ENCODE assay signal across 9 mouse cellular contexts in the genomic region with DNA sequence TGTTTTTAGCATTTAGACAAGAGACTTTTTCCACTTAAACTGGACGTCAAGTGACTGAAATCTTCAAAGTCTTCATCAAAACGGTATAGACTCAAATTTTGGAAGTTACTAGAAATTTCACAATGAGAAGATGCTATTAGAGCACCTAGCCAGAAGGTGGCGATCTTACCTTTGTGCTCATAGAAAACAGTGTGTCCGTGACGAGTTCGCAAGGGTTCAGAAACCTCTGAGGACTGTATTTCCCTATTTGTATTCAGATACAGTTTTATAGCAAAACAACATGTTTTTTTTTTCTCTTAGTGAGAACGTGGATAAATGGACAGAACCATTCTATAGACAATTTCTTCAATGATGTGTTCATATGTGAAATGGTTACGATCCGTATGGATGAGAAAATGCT. TPM values are rescaled to one million over a fixed set of nuclear protein-coding genes. Genes with fewer than 3 reads are reported as not detected.
DNase-seq lines count a peak whose midpoint lies in the region; ATAC-seq and TF ChIP-seq lines count a peak whose summit lies in the region.
"Had no signal": no experiment of that assay in that cellular context is flagged by ENCODE, and none has a peak within 500 bp of the region (broad histone marks: within the 10 kb centered on the region; RNA-seq: fewer than 3 reads in every experiment).

No protein-coding gene starts in this region.

- ATAC-seq in heart, embryonic 15.5 days (replicated peaks; ENCODE audit: insufficient number of reproducible peaks, insufficient read depth, low FRiP score, low read depth): no peak
- ATAC-seq in kidney, postnatal 0 days (replicated peaks; ENCODE audit: low FRiP score, low read depth): no peak
- peak; percentile 86 for ATAC-seq in megakaryocyte, adult 5-6 weeks (ENCODE audit: poor library complexity, severe bottlenecking)

- in situ Hi-C loops in ES-E14 (cut with MboI; ENCODE audit: low sequenced_read_pairs in 2 of 2, unreplicated experiment in 2 of 2): no loop called here

- H3K4me3 ChIP-seq in heart, embryonic 15.5 days: no peak overlapping the region
- H3K4me3 ChIP-seq in ES-E14 (ENCODE audit: insufficient read depth in 1 of 2, low read depth in 1 of 2, low read length in 2 of 2, poor library complexity in 1 of 2, severe bottlenecking in 1 of 2): no peak overlapping the region
- no peak overlapping the region for H3K4me3 ChIP-seq in kidney, postnatal 0 days (replicated peaks; ENCODE audit: low read depth, low read length)
- H3K4me3 ChIP-seq: liver, embryonic 13.5 days had no signal

- H3K9me3 ChIP-seq in heart, embryonic 15.5 days (replicated peaks): no peaks in the 10 kb centered on the region
- H3K9me3 ChIP-seq in ES-E14 (ENCODE audit: control insufficient read depth, insufficient read depth, low read depth, low read length): no peaks in the 10 kb centered on the region
- H3K9me3 ChIP-seq in kidney, postnatal 0 days (replicated peaks; ENCODE audit: low read length): no peaks in the 10 kb centered on the region
- H3K9me3 ChIP-seq: liver, embryonic 13.5 days had no signal

- intact Hi-C loops in heart, postnatal 25 days (cut with DNase I): loop anchor here (5.0 to 10.0 kb wide), 2 partner anchors 88 to 811 kb away; no protein-coding TSS in a partner anchor

- H3K4me2 ChIP-seq in heart, embryonic 15.5 days: 0 out of 2 replicates have a peak overlapping the region, but pooled peaks have one; percentile 18
- no peak overlapping the region for H3K4me2 ChIP-seq in kidney, postnatal 0 days (ENCODE audit: low read length)
- H3K4me2 ChIP-seq: liver, embryonic 13.5 days had no signal

- DNase-seq in heart, postnatal 25 days (ENCODE audit: low spot score): no peak
- DNase-seq in 3T3-L1 (ENCODE audit: low read depth, low spot score) (peak; percentile 60), ES-E14 (ENCODE audit: low read depth, low spot score) (peak; percentile 33)
- peak; percentile 19 to 61 for DNase-seq in cerebellum, postnatal 36 days
- DNase-seq in kidney, postnatal 0 days (ENCODE audit: low spot score): peak; percentile 87
- DNase-seq in ovary, adult 18-20 months (ENCODE audit: low spot score): no peak
- DNase-seq: liver, embryonic 13.5 days had no signal

- 31% methylated on average over 9 of the region's 9 CpGs for WGBS in heart, embryonic 15.5 days
- 38% methylated on average over 9 of the region's 9 CpGs for WGBS in kidney, postnatal 0 days

- 0 out of 2 replicates have a peak, but pooled peaks cover 2% of the 10 kb centered on the region for H3K4me1 ChIP-seq in heart, embryonic 15.5 days (replicated peaks)
- peaks cover 0 to 3% of the 10 kb centered on the region in 2 experiments; a peak in 1 of 4 replicates for H3K4me1 ChIP-seq in ES-E14 (ENCODE audit: control insufficient read depth in 2 of 2, insufficient read depth in 2 of 2, low read length in 2 of 2, poor library complexity in 1 of 2)
- H3K4me1 ChIP-seq in kidney, postnatal 0 days (replicated peaks; ENCODE audit: insufficient read depth, low read length): no peaks in the 10 kb centered on the region
- H3K4me1 ChIP-seq: liver, embryonic 13.5 days had no signal

- peak; percentile 87 for TF ChIP-seq CTCF in kidney, postnatal 0 days (IDR thresholded peaks at IDR 0.05; ENCODE audit: low read depth)

- no peaks in the 10 kb centered on the region for H3K27me3 ChIP-seq in heart, embryonic 15.5 days
- H3K27me3 ChIP-seq in kidney, postnatal 0 days (ENCODE audit: insufficient read depth, low read length): no peaks in the 10 kb centered on the region
- H3K27me3 ChIP-seq: liver, embryonic 13.5 days had no signal

- H3K36me3 ChIP-seq in heart, embryonic 15.5 days: no peaks in the 10 kb centered on the region
- no peaks in the 10 kb centered on the region for H3K36me3 ChIP-seq in ES-E14 (ENCODE audit: control insufficient read depth, insufficient read depth, low read length, poor library complexity, severe bottlenecking)
- no peaks in the 10 kb centered on the region for H3K36me3 ChIP-seq in kidney, postnatal 0 days (ENCODE audit: insufficient read depth, low read length)
- H3K36me3 ChIP-seq: liver, embryonic 13.5 days had no signal

- H3K9ac ChIP-seq in heart, embryonic 15.5 days: no peak overlapping the region
- H3K9ac ChIP-seq in ES-E14 (ENCODE audit: insufficient read depth, low read depth, low read length, poor library complexity, severe bottlenecking): no peak overlapping the region
- H3K9ac ChIP-seq in kidney, postnatal 0 days (ENCODE audit: low read depth, low read length): no peak overlapping the region
- H3K9ac ChIP-seq: liver, embryonic 13.5 days had no signal

- no peak overlapping the region for H3K27ac ChIP-seq in heart, embryonic 15.5 days
- H3K27ac ChIP-seq in ES-E14 (ENCODE audit: insufficient read depth, low read depth, low read length, poor library complexity, severe bottlenecking): no peak overlapping the region
- H3K27ac ChIP-seq in kidney, postnatal 0 days: no peak overlapping the region
- H3K27ac ChIP-seq: liver, embryonic 13.5 days had no signal

TF ChIP-seq in ES-E14, 5 proteins besides CTCF, POLR2A, EP300 and RAD21:
- TF ChIP-seq HCFC1 (IDR thresholded peaks at IDR 0.05; ENCODE audit: borderline replicate concordance, insufficient read depth, low read length) (no peak), CHD2 (IDR thresholded peaks at IDR 0.05; ENCODE audit: low read depth, low read length) (no peak), ZNF384 (IDR thresholded peaks at IDR 0.05; ENCODE audit: low read depth, low read length) (no peak), ZC3H11A (IDR thresholded peaks at IDR 0.05; ENCODE audit: borderline replicate concordance, low read depth, low read length) (0 out of 2 replicates have a peak, but pooled peaks have one; percentile 30)
TF ChIP-seq in ES-E14: peak in this region for 1.

RNA-seq across cellular contexts. Expression of a gene that starts 37.3 kb away (rescaled TPM):
- polyA plus RNA-seq in heart, embryonic 15.5 days (2015; fragmentation: Nextera tagmentation; extraction: Ambion mirVana): not detected in 2 replicates
- not detected for total RNA-seq in heart, postnatal 25 days (2021)
- not detected in 2 replicates for total RNA-seq in ES-E14 (2012; rRNA removed)
- polyA plus RNA-seq in kidney, postnatal 0 days (2015; fragmentation: Nextera tagmentation; extraction: Ambion mirVana): not detected in 2 replicates
- total RNA-seq in megakaryocyte, adult 5-6 weeks (2015): not detected in 2 replicates
- not detected in 2 replicates for total RNA-seq in megakaryocyte, adult 5-6 weeks (2017)
- polyA plus RNA-seq: liver, embryonic 13.5 days had no signal

Comparison
In these comparisons a context has a peak if more than half of its experiments do, and no peak if none do; other contexts are left out.
1. DNase-seq: peak in 3T3-L1 (single experiment), ES-E14 (single experiment), cerebellum, postnatal 36 days (2 of 2) and kidney, postnatal 0 days (single experiment); none in heart, postnatal 25 days (single experiment) and ovary, adult 18-20 months (single experiment).